Mouse (Mus musculus) kidney, postnatal 0 days (tissue): ENCODE data around the gene Prkar1b. TPM values are rescaled to one million over a fixed set of nuclear protein-coding genes. Genes with fewer than 3 reads are reported as not detected.

Experiments used
- ATAC-seq: fragments of 200-750 bp; cut with Nextera tagmentation; replicated peaks from 2 replicates; pipeline ENCODE4 v1.8.0; 2017; ENCODE audit warnings: low read depth, moderate number of reproducible peaks, moderate TSS enrichment, moderate library complexity; ENCODE audit not compliant: low FRiP score
- DNase-seq: peaks from one replicate; pipeline ENCODE4 v3.0.0-alpha.2; 2016; ENCODE audit warnings: low spot score
- H3K27ac ChIP-seq: fragments of 300-500 bp; sonication (generic); 2 replicates; pipeline ENCODE4 v1.5.1; 2014; ENCODE audit warnings: mild to moderate bottlenecking
- H3K27me3 ChIP-seq: fragments of 300-500 bp; sonication (generic); 2 replicates; pipeline ENCODE4 v1.6.1; 2014; ENCODE audit warnings: low read length, mixed read lengths; ENCODE audit not compliant: insufficient read depth
- H3K36me3 ChIP-seq: fragments of 300-500 bp; sonication (generic); 2 replicates; pipeline ENCODE4 v1.6.1; 2014; ENCODE audit warnings: low read length, mixed read lengths; ENCODE audit not compliant: insufficient read depth
- H3K4me1 ChIP-seq: fragments of 300-500 bp; sonication (generic); replicated peaks from 2 replicates; pipeline ENCODE4 v1.6.1; 2014; ENCODE audit warnings: antibody characterized with exemption, low read length, mixed read lengths; ENCODE audit not compliant: insufficient read depth
- H3K4me2 ChIP-seq: fragments of 300-500 bp; sonication (generic); 2 replicates; pipeline ENCODE4 v1.6.1; 2014; ENCODE audit warnings: mild to moderate bottlenecking, low read length, moderate library complexity, mixed read lengths
- H3K4me3 ChIP-seq: fragments of 300-500 bp; sonication (generic); replicated peaks from 2 replicates; pipeline ENCODE4 v1.5.1; 2014; ENCODE audit warnings: low read depth, low read length
- H3K9ac ChIP-seq: fragments of 300-500 bp; sonication (generic); 2 replicates; pipeline ENCODE4 v1.6.1; 2014; ENCODE audit warnings: low read depth, low read length
- H3K9me3 ChIP-seq: fragments of 300-500 bp; sonication (generic); replicated peaks from 2 replicates; pipeline ENCODE4 v1.6.1; 2016; ENCODE audit warnings: low read length, inconsistent platforms, mixed read lengths
- CTCF ChIP-seq: IDR thresholded peaks from 2 replicates; pipeline ENCODE4 v1.5.1; 2016; ENCODE audit warnings: antibody characterized with exemption, low read depth, mild to moderate bottlenecking, moderate library complexity
- WGBS: fragments of 180-500 bp; shearing (Covaris S2); extraction: QIAGEN DNeasy Blood & Tissue Kit; methylation state at CpG from one replicate; pipeline ENCODE4 v1.1.7; 2014; 5-methylcytosine and 5-hydroxymethylcytosine counted together
- polyA plus RNA-seq: library from polyadenylated mRNA; unstranded; fragments of >200 nt; fragmentation: Nextera tagmentation; extraction: Ambion mirVana; gene quantifications from 2 replicates; pipeline ENCODE4 v1.2.1, GENCODE M21; 2015

Prkar1b gene
- polyA plus RNA-seq, 1 experiment from 2014 or later: 19.3 TPM

GRCm38 (mm10) chr5:139076450-139076849, 73.4 kb downstream of the Prkar1b start:
- 70% methylated on average over 7 of the region's 7 CpGs for WGBS
- Histone ChIP-seq H3K9me3 (no peaks in the 10 kb centered on the region), H3K36me3 (no peaks in the 10 kb centered on the region), H3K27me3 (no peaks in the 10 kb centered on the region), H3K4me2 (no peak overlapping the region), H3K9ac (no peak overlapping the region), H3K4me3 (no peak overlapping the region), H3K27ac (no peak overlapping the region), H3K4me1 (peaks cover 1% of the 10 kb centered on the region; the same call in 1 of the 2 replicates)
- ATAC-seq (no peak), DNase-seq (no peak)
- no peak for TF ChIP-seq CTCF

GRCm38 (mm10) chr5:139075791-139076190, 74.0 kb downstream of the Prkar1b start:
- H3K27me3 ChIP-seq: no peaks in the 10 kb centered on the region
- H3K4me3 ChIP-seq: no peak overlapping the region
- ATAC-seq (0 out of 2 replicates have a peak, but pooled peaks have one; percentile 14), DNase-seq (peak; percentile 42)
- WGBS: 12% methylated on average over 8 of the region's 9 CpGs
- H3K9ac ChIP-seq: no peak overlapping the region
- H3K9me3 ChIP-seq: no peaks in the 10 kb centered on the region
- no peaks in the 10 kb centered on the region; the same call in 1 of the 2 replicates for H3K4me1 ChIP-seq
- TF ChIP-seq CTCF: no peak
- H3K36me3 ChIP-seq: no peaks in the 10 kb centered on the region
- H3K27ac ChIP-seq: no peak overlapping the region; the same call in 1 of the 2 replicates
- no peak overlapping the region; the same call in 1 of the 2 replicates for H3K4me2 ChIP-seq

- Histone ChIP-seq H3K4me3 (no peak overlapping the region), H3K9ac (no peak overlapping the region), H3K9me3 (no peaks in the 10 kb centered on the region), H3K36me3 (no peaks in the 10 kb centered on the region), H3K4me1 (no peaks in the 10 kb centered on the region; the same call in 1 of the 2 replicates), H3K4me2 (no peak overlapping the region), H3K27ac (no peak overlapping the region), H3K27me3 (no peaks in the 10 kb centered on the region)
- DNase-seq (peak; percentile 67), ATAC-seq (no peak)
- 55% methylated on average over 3 of the region's 3 CpGs for WGBS
- TF ChIP-seq CTCF: peak; percentile 78
Measured at GRCm38 (mm10) chr5:139075125-139075524, 74.7 kb downstream of the Prkar1b start.

GRCm38 (mm10) chr5:139073977-139074376, 75.8 kb downstream of the Prkar1b start:
- Histone ChIP-seq H3K36me3 (no peaks in the 10 kb centered on the region), H3K27ac (0 out of 2 replicates have a peak overlapping the region, but pooled peaks have one; percentile 19), H3K27me3 (no peaks in the 10 kb centered on the region), H3K4me2 (no peak overlapping the region), H3K4me1 (no peaks in the 10 kb centered on the region; the same call in 1 of the 2 replicates), H3K9me3 (no peaks in the 10 kb centered on the region), H3K9ac (no peak overlapping the region), H3K4me3 (no peak overlapping the region)
- no peak for ATAC-seq
- 34% methylated on average over 7 of the region's 7 CpGs for WGBS
- DNase-seq: peak; percentile 38
- no peak for TF ChIP-seq CTCF

- H3K4me1 ChIP-seq: no peaks in the 10 kb centered on the region; the same call in 1 of the 2 replicates
- no peaks in the 10 kb centered on the region for H3K9me3 ChIP-seq
- H3K4me3 ChIP-seq: no peak overlapping the region
- ATAC-seq: no peak
- 87% methylated on average over 5 of the region's 5 CpGs for WGBS
- no peak overlapping the region for H3K27ac ChIP-seq
- no peak overlapping the region for H3K9ac ChIP-seq
- H3K4me2 ChIP-seq: no peak overlapping the region
- no peaks in the 10 kb centered on the region for H3K27me3 ChIP-seq
- TF ChIP-seq CTCF: no peak
- H3K36me3 ChIP-seq: no peaks in the 10 kb centered on the region
- DNase-seq: no peak
Measured at GRCm38 (mm10) chr5:139072866-139073265, 76.9 kb downstream of the Prkar1b start.

- TF ChIP-seq CTCF: no peak
- ATAC-seq: peak; percentile 51; the same call in 1 of the 2 replicates
- Histone ChIP-seq H3K4me2 (no peak overlapping the region), H3K9me3 (no peaks in the 10 kb centered on the region), H3K9ac (no peak overlapping the region), H3K4me1 (no peaks in the 10 kb centered on the region), H3K27ac (peak overlapping the region; percentile 19; the same call in 1 of the 2 replicates), H3K4me3 (no peak overlapping the region), H3K27me3 (no peaks in the 10 kb centered on the region), H3K36me3 (no peaks in the 10 kb centered on the region)
- peak; percentile 47 for DNase-seq
- 20% methylated on average over 7 of the region's 7 CpGs for WGBS
Measured at GRCm38 (mm10) chr5:139066861-139067614, 82.8 kb downstream of the Prkar1b start.
